Mouse (Mus musculus): ENCODE measurements around the gene Galnt10. TPM values are rescaled to one million over a fixed set of nuclear protein-coding genes. Genes with fewer than 3 reads are reported as not detected.
A peak's percentile ranks its signal among the peaks of the same experiment; 100 is the strongest.

Galnt10 gene
- polyA plus RNA-seq, 1 experiment, result 19.4 TPM

- H3K4me1 ChIP-seq (ENCODE audit: control insufficient read depth, insufficient read depth, insufficient read length), result peaks cover 31% of the 10 kb centered on the region
- DNase-seq (ENCODE audit: low read depth in 1 of 2, low spot score in 2 of 2), result no peak
These were observed 1.7 kb downstream of the Galnt10 start for GRCm38 (mm10) chr11:57646940-57647339.

DNA sequence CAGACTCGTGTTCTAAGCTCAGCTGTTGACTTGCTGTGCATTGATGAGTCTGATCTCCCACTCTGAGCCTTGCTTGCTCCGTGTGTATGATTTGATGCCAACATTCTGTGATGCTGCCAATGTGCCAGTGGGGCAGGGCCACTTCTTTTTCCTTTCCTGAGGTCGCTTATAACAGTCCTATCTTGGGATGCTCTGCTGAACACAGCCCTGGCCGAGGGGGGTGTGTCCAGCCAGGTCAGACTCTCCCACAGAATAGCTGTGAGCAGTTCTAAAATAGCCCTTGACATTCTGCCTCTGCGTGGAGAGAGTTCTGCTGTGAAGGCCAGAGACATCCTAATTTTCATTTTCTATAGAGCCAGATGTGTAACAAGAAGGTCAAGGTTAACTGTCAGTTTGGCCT is 2.2 kb downstream of the Galnt10 start:
- no peak for DNase-seq (ENCODE audit: low read depth in 1 of 2, low spot score in 2 of 2)
- 0 out of 2 replicates have a peak, but pooled peaks cover 2% of the 10 kb centered on the region for H3K36me3 ChIP-seq (ENCODE audit: control insufficient read depth, insufficient read depth, low read length)
- peaks cover 34% of the 10 kb centered on the region for H3K4me1 ChIP-seq (ENCODE audit: control insufficient read depth, insufficient read depth, insufficient read length)
- TF ChIP-seq POLR2A (IDR thresholded peaks at IDR 0.05; ENCODE audit: low read depth, low read length) (no peak), CTCF (IDR thresholded peaks at IDR 0.05; ENCODE audit: extremely low read depth, insufficient read depth, insufficient read length, insufficient replicate concordance) (no peak)
- H3K4me3 ChIP-seq (ENCODE audit: extremely low read depth, insufficient read depth, insufficient read length), result no peak overlapping the region
- H3K27ac ChIP-seq (ENCODE audit: insufficient read depth, low read length), result no peak overlapping the region; the same call in 1 of the 2 replicates
- H3K27me3 ChIP-seq (ENCODE audit: control insufficient read depth, insufficient read depth, low read length), result no peaks in the 10 kb centered on the region
- 74% methylated on average over 5 of the region's 5 CpGs for WGBS

More at GRCm38 (mm10) chr11:57646940-57647339, 1.7 kb downstream of the Galnt10 start:
- H3K4me3 ChIP-seq (ENCODE audit: extremely low read depth, insufficient read depth, insufficient read length), result peak overlapping the region; percentile 32; the same call in 1 of the 2 replicates
- 0 out of 2 replicates have a peak, but pooled peaks cover 2% of the 10 kb centered on the region for H3K36me3 ChIP-seq (ENCODE audit: control insufficient read depth, insufficient read depth, low read length)
- no peak for TF ChIP-seq CTCF (IDR thresholded peaks at IDR 0.05; ENCODE audit: extremely low read depth, insufficient read depth, insufficient read length, insufficient replicate concordance)
- TF ChIP-seq POLR2A (IDR thresholded peaks at IDR 0.05; ENCODE audit: low read depth, low read length), result no peak
- WGBS, result 90% methylated on average over 8 of the region's 8 CpGs
- H3K27me3 ChIP-seq (ENCODE audit: control insufficient read depth, insufficient read depth, low read length), result no peaks in the 10 kb centered on the region
- no peak overlapping the region for H3K27ac ChIP-seq (ENCODE audit: insufficient read depth, low read length)

DNA sequence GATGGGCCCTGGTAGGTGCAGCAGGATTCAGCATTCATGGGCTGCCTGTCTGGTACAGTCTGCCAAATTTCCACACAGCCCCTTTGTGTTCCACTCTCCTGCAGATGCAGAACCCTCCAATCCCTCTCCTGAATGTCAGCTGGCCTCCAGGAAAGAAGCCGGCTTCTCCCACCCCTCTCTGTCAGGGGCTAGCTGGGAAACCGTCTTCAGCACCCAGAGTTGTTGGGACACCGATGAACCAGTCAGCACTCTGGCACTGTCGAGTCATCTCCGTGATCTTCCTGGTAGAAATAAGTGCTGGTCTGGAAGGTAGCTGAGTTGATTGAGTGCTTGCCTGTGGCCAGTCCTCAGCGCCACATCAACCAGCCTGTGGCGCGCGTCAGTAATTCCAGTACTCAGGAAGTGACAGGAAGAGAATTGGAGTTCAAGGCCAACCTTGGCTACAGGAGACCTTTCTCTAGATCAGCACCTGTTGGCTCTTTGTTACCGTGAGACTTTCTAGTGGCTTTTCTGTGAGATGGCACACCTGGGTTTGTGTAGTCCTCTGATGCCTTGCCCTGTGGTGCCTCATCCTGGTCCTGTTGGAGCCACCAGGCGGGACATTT is 3.1 kb downstream of the Galnt10 start:
- Histone ChIP-seq H3K27ac (ENCODE audit: insufficient read depth, low read length) (no peak overlapping the region), H3K4me3 (ENCODE audit: extremely low read depth, insufficient read depth, insufficient read length) (no peak overlapping the region), H3K4me1 (ENCODE audit: control insufficient read depth, insufficient read depth, insufficient read length) (peaks cover 34% of the 10 kb centered on the region), H3K36me3 (ENCODE audit: control insufficient read depth, insufficient read depth, low read length) (0 out of 2 replicates have a peak, but pooled peaks cover 2% of the 10 kb centered on the region), H3K27me3 (ENCODE audit: control insufficient read depth, insufficient read depth, low read length) (no peaks in the 10 kb centered on the region)
- 92% methylated on average over 11 of the region's 11 CpGs for WGBS
- TF ChIP-seq POLR2A (IDR thresholded peaks at IDR 0.05; ENCODE audit: low read depth, low read length) (no peak), CTCF (IDR thresholded peaks at IDR 0.05; ENCODE audit: extremely low read depth, insufficient read depth, insufficient read length, insufficient replicate concordance) (no peak)
- no peak for DNase-seq (ENCODE audit: low read depth in 1 of 2, low spot score in 2 of 2)

DNA sequence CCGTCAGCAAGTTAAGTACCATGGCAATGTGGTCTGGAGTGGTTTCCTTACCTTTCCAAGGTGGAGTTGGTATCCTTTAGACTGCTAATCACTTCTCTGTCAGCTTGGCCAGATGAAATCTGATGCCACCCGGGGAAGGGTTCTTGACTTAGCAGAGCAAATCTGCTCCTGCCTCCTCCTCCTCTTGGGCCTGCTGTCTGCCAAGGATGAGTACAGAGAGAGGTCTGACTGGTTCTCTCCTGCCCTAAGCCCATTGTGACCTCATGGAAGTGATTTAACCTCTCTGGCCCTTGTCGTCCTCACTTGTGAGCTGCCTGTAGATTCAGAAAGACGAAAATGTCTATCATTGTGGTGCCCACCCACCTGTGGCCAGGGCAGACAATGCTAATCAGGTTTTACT is 4.0 kb downstream of the Galnt10 start:
- Histone ChIP-seq H3K36me3 (ENCODE audit: control insufficient read depth, insufficient read depth, low read length) (0 out of 2 replicates have a peak, but pooled peaks cover 2% of the 10 kb centered on the region), H3K4me3 (ENCODE audit: extremely low read depth, insufficient read depth, insufficient read length) (no peak overlapping the region), H3K4me1 (ENCODE audit: control insufficient read depth, insufficient read depth, insufficient read length) (peaks cover 41% of the 10 kb centered on the region), H3K27ac (ENCODE audit: insufficient read depth, low read length) (no peak overlapping the region), H3K27me3 (ENCODE audit: control insufficient read depth, insufficient read depth, low read length) (no peaks in the 10 kb centered on the region)
- no peak for DNase-seq (ENCODE audit: low read depth in 1 of 2, low spot score in 2 of 2)
- 69% methylated on average over 4 of the region's 4 CpGs for WGBS
- no peak for TF ChIP-seq CTCF (IDR thresholded peaks at IDR 0.05; ENCODE audit: extremely low read depth, insufficient read depth, insufficient read length, insufficient replicate concordance)
- TF ChIP-seq POLR2A (IDR thresholded peaks at IDR 0.05; ENCODE audit: low read depth, low read length), result no peak

- Histone ChIP-seq H3K4me1 (ENCODE audit: control insufficient read depth, insufficient read depth, insufficient read length) (peaks cover 44% of the 10 kb centered on the region), H3K4me3 (ENCODE audit: extremely low read depth, insufficient read depth, insufficient read length) (no peak overlapping the region), H3K27ac (ENCODE audit: insufficient read depth, low read length) (no peak overlapping the region), H3K27me3 (ENCODE audit: control insufficient read depth, insufficient read depth, low read length) (no peaks in the 10 kb centered on the region), H3K36me3 (ENCODE audit: control insufficient read depth, insufficient read depth, low read length) (0 out of 2 replicates have a peak, but pooled peaks cover 2% of the 10 kb centered on the region)
- TF ChIP-seq CTCF (IDR thresholded peaks at IDR 0.05; ENCODE audit: extremely low read depth, insufficient read depth, insufficient read length, insufficient replicate concordance) (no peak), POLR2A (IDR thresholded peaks at IDR 0.05; ENCODE audit: low read depth, low read length) (no peak)
- 77% methylated on average over 10 of the region's 10 CpGs for WGBS
- DNase-seq (ENCODE audit: low read depth in 1 of 2, low spot score in 2 of 2), result no peak
These were observed 4.4 kb downstream of the Galnt10 start for GRCm38 (mm10) chr11:57649671-57650070.

GRCm38 (mm10) chr11:57650867-57651266 is 5.6 kb downstream of the Galnt10 start:
- Histone ChIP-seq H3K4me1 (ENCODE audit: control insufficient read depth, insufficient read depth, insufficient read length) (peaks cover 50% of the 10 kb centered on the region), H3K27ac (ENCODE audit: insufficient read depth, low read length) (peak overlapping the region; percentile 33; the same call in 1 of the 2 replicates), H3K4me3 (ENCODE audit: extremely low read depth, insufficient read depth, insufficient read length) (no peak overlapping the region), H3K36me3 (ENCODE audit: control insufficient read depth, insufficient read depth, low read length) (0 out of 2 replicates have a peak, but pooled peaks cover 2% of the 10 kb centered on the region), H3K27me3 (ENCODE audit: control insufficient read depth, insufficient read depth, low read length) (no peaks in the 10 kb centered on the region)
- TF ChIP-seq CTCF (IDR thresholded peaks at IDR 0.05; ENCODE audit: extremely low read depth, insufficient read depth, insufficient read length, insufficient replicate concordance), result no peak
- DNase-seq (ENCODE audit: low read depth in 1 of 2, low spot score in 2 of 2), result no peak
- 68% methylated on average over 2 of the region's 2 CpGs for WGBS

DNA sequence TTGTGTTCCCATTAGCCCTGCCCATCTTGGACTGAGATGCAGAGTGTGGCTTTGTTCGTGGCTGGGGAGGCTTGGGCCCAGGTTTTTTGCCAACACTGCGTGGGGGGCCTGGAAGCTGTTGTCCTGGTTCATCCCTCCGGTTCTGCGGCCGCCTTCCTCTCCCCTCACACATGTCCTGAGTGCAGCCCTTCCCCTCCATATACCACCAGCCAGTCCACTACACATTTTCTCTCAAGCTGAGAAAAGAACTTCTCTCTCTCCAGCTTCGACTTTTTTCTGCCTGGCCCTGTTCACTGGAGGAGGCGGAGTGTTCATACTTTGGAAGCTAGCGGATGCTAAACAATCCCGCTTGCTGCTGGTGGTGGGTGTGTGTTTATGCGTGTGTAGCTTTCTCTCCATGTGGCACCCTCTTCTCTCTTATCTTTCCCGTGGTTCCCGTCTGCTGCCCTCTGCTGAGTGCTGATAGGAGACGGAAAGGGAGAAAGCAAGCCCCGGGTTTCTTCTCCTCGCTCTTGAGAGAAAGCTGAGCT is 6.1 kb downstream of the Galnt10 start:
- H3K4me1 ChIP-seq (ENCODE audit: control insufficient read depth, insufficient read depth, insufficient read length), result peaks cover 48% of the 10 kb centered on the region
- peak overlapping the region; percentile 33; the same call in 1 of the 2 replicates for H3K27ac ChIP-seq (ENCODE audit: insufficient read depth, low read length)
- H3K27me3 ChIP-seq (ENCODE audit: control insufficient read depth, insufficient read depth, low read length), result no peaks in the 10 kb centered on the region
- no peak overlapping the region for H3K4me3 ChIP-seq (ENCODE audit: extremely low read depth, insufficient read depth, insufficient read length)
- 72% methylated on average over 15 of the region's 15 CpGs for WGBS
- no peak for DNase-seq (ENCODE audit: low read depth in 1 of 2, low spot score in 2 of 2)
- TF ChIP-seq CTCF (IDR thresholded peaks at IDR 0.05; ENCODE audit: extremely low read depth, insufficient read depth, insufficient read length, insufficient replicate concordance) (no peak), POLR2A (IDR thresholded peaks at IDR 0.05; ENCODE audit: low read depth, low read length) (no peak)
- H3K36me3 ChIP-seq (ENCODE audit: control insufficient read depth, insufficient read depth, low read length), result 0 out of 2 replicates have a peak, but pooled peaks cover 2% of the 10 kb centered on the region

Data from spleen, adult 2 months (tissue).